Mouse (Mus musculus): ENCODE measurements at regions not wholly inside any gene's neighbourhood (a gene's known extent, or its start where the extent isn't known, plus 50 kb on each side); places are given as distances from the start of the nearest gene placed in this dataset.

Small RNA genes lying in the stretch of these regions (microRNA-seq; reads per million reads assigned to microRNA genes)
- gene Mir6344: 0 reads per million in 2 experiments
